Mouse (Mus musculus): Measurements from ENCODE around the gene Sgcd.

- no peak for TF ChIP-seq CTCF (IDR thresholded peaks at IDR 0.05; ENCODE audit: borderline replicate concordance, extremely low read depth, insufficient read depth, insufficient read length)
- no peak for TF ChIP-seq POLR2A (IDR thresholded peaks at IDR 0.05; ENCODE audit: borderline replicate concordance, extremely low read depth, insufficient read depth, insufficient read length, poor library complexity, severe bottlenecking)
These were observed 71.2 kb downstream of the Sgcd start for GRCm38 (mm10) chr11:47917616-47918015.
